Mouse (Mus musculus) testis, adult 2 months (tissue): ENCODE data around the gene Ttyh2.
A peak's percentile ranks its signal among the peaks of the same experiment; 100 is the strongest.

ENCODE experiments used
- CTCF ChIP-seq: fragments of 200-500 bp; IDR thresholded peaks from 2 replicates; pipeline ENCODE4 v1.5.1; 2012; ENCODE audit warnings: low read depth, mild to moderate bottlenecking, inconsistent platforms, low read length, moderate library complexity; ENCODE audit not compliant: control insufficient read depth, insufficient read depth, insufficient replicate concordance
- POLR2A ChIP-seq: fragments of 200-500 bp; IDR thresholded peaks from 2 replicates; pipeline ENCODE4 v1.6.1; 2012; ENCODE audit warnings: low read depth, mild to moderate bottlenecking, inconsistent platforms, low read length, moderate library complexity; ENCODE audit not compliant: control insufficient read depth

GRCm38 (mm10) chr11:114668741-114669623 is 6.2 kb upstream of the Ttyh2 start:
- TF ChIP-seq POLR2A (no peak), CTCF (peak; percentile 40; the same call in 1 of the 2 replicates)
